Mouse (Mus musculus) thymus, postnatal 36 days (tissue): ENCODE results near the gene Bcat1.

Experiments used
- DNase-seq, 2 experiments: peaks; one replicate each; pipeline ENCODE4 v3.0.0; 2022; ENCODE audit warnings: mixed read lengths in 2 of 2

The Bcat1 gene

GRCm38 (mm10) chr6:145002094-145002936 lies 73.7 kb downstream of the Bcat1 start:
- no peak for DNase-seq

- DNase-seq, result no peak
Observed at GRCm38 (mm10) chr6:145001493-145001892, 74.5 kb downstream of the Bcat1 start.

DNA sequence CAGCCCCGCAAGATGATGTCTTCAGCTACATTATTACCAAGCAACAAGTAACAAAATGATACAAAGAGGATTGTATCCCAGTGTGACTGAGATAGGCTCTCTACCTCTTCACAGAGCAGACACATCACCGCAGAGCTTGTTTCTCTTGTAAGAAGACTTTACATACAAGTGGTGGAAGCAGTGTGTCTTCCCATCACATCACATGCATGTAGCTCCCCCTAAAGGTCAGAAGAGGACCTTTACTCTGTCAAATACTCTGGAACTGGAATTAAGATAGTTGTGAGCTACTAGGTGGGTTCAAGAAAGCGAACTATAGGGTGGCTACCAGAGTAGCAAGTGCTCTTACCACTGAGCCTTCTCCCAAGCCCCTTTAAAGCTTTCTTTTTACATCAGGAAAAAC lies 78.8 kb downstream of the Bcat1 start:
- no peak for DNase-seq

- DNase-seq, result no peak
Observed at GRCm38 (mm10) chr6:144992111-144992510, 83.9 kb downstream of the Bcat1 start.

- no peak for DNase-seq
Observed at GRCm38 (mm10) chr6:144989193-144989592, 86.8 kb downstream of the Bcat1 start.

DNA sequence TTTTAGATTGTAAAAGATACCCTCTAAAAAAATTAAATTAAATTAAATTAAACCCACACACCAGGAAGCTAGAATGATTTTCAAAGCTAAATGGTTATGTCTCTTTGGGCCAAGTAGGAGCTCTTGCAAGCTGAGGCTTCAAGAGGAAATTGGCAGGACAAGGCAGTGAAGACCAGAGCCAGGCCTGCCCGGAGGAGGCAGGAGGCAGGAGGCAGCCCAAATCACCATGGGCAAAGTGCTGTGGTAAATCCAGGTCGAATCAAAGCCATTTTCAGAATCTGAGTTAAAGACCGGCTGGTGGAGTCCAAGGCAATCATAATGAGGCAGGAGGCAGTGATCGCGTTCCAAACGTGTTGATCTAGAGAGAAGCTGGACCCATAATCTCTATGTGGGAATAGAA lies 88.3 kb downstream of the Bcat1 start:
- DNase-seq, result no peak

DNA sequence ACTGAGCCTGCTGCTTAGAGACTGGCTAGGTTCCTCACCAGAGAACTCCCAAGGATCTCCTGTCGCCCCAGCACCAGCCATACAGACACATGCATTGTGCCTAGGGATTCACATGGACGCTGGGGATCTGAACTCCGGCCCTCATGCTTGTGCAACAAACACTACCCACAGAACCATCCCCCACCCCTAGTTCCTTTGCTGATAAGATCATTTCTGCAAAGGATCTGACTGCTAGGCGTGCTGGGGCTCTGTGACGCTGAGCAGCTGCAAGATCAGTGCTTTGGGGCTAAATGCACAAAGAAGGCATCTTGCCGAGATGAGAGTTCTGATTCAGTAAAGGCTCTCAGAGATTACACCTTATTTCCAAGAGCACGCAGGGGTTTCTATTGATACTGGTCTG lies 88.8 kb downstream of the Bcat1 start:
- peak; percentile 13 to 28 for DNase-seq

DNA sequence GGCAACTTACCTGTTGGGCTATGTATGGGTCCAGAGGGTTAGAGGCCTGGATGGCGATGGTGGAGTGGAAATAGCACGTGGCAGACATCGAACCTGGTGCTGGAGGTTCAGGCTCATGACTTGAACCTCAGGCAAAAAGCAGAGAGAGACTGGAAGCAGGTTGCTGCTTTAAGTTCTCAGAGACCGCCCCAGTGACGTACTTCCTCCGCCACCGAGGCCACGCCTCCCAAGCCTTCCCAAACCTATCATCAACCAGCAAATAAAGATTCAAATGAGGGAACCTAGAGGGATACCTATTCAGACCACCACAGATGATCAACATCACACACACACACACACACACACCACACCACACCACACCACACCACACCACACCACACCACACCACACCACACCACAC lies 91.8 kb downstream of the Bcat1 start:
- DNase-seq, result no peak

DNA sequence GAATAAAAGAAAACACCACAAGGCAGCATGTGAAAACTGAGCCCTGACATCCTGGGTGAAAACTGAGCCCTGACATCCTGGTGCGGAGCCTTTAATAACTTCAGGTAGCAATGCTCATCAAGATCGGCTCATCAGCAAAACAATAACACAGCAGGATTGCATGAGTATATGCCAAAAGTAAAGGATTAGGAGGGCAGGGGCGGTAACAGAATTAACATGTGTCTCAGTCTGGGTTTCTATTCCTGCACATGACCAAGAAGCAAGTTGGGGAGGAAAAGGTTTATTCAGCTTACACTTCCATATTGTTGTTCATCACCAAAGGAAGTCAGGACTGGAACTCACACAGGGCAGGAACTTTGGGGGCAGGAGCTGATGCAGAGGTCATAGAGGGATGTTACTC lies 93.9 kb downstream of the Bcat1 start:
- no peak for DNase-seq

GRCm38 (mm10) chr6:144972351-144972750 lies 103.6 kb downstream of the Bcat1 start:
- DNase-seq, result no peak

DNA sequence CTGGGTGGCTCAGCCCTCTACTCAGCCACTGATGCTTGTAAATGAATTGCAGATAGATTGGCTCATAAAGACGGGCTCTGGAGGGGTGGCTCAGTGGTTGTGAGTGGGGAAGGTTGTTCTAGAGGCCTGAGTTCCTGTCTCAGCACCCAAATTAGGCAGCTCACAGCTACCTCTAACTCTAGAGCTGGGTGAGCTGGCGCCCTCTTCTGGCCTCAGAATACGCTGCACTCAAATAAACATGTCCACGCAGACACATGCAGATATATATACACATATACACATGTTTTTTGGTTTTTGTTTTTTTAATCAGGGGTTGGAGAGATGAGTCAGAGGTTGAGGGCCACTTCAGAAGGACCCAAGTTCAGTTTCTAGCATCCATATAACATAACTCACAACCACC lies 105.1 kb downstream of the Bcat1 start:
- DNase-seq, result peak; percentile 25 to 30

DNA sequence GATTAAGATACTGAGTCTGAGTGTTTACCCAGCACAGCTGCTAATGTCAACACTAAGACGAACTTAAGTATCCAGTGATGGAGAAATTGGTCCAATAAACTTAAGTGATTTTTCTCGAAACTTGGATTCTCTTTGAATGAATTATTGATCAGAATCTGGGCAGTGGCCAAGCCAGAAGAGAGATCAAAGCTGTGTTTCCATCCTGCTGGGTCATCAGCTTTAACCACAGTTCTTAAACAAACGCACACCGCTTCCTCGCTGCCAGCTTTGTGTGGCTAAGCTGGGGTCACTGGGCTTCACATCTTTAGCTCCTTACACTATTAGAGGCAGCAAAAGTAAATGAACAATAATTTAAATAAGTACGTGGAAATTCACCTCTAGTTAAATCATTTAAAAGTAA lies 108.4 kb downstream of the Bcat1 start:
- DNase-seq, result no peak

DNA sequence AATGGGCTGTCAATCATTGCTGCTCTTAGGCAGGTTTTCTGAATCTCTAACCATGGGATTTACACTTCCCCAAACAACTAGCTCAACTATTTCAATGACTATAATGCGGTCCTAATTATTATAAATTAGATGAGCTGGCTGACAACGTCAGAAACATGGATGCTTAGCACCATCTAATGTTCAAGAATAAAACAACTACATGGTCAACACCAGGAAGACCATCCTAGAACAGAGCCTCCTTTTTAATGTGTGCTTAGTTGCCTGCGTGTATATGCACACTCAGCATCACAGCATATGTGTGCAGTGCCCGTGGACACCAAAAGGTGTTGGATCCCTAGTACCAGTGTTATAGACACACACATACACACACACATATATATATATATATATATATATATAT lies 111.8 kb downstream of the Bcat1 start:
- DNase-seq, result no peak

DNA sequence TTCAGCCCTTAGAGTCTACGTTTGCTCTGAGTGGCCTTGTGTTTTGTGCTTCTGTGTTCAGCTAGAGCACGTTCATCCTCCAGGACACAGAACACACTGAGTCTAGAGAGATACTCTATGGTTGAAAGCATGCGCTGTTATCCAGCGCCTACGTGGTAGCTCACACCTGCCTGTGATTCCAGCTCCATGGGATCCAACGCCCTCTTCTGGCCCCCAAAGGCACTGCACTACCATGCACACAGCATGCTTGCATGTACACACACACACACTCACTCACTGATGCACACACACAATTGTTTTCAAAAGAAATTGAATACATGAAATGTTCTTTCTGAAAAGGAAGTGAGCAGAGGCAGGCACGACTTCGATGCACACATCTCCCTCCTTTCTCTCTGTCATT lies 112.8 kb downstream of the Bcat1 start:
- DNase-seq, result peak; percentile 13 to 15

DNA sequence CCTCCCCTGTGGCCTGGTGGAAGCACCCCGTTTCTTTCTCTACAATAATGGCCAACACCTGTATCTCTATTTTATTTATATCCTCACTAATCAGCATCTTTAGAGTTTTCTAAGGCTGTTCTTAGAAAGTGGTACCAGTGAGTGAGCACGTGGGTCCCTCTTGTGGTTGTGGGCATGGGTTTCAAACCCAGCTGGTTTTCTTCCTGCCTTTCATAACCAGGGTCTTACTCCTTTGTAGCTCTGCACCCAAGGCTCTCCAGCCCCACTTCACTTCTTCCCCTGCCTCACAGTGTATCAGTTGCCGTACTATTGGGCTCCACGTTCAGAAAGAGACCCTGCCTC lies 114.0 kb downstream of the Bcat1 start:
- peak; percentile 21 to 24 for DNase-seq

GRCm38 (mm10) chr6:144961253-144962012 lies 114.6 kb downstream of the Bcat1 start:
- peak; percentile 3 for DNase-seq

DNA sequence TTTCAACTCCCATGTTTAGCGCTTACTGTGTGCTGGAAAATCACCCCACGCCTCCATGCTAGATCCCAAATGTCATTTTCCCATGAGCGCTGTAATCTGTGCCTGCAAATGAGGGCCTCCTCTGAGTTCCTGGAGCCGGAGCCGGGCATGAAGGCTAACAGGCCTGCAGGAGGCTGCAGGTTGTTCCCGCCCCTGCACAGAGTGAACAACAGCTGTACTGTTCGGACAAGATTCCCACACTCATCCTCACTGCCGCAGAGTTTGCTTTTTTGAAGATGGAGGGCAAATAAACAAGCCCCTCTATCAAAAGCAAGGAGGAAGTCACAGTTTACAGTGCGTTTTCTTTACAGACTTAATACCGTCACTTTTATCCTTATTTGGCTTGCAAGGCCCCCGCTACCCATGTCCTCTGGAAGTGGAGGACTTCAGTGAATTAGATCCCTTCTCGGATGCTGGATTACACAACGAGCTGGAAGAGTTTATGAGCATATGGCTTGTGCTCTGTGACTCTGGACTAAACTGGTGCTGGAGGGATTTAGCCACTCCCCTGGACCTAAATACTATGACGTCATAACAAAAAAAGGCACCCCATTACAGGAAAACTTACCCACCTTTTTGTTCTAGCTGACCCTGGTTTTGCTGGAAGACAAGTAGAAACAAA lies 120.0 kb downstream of the Bcat1 start:
- no peak for DNase-seq

GRCm38 (mm10) chr6:144952885-144953284 lies 123.1 kb downstream of the Bcat1 start:
- no peak for DNase-seq

- DNase-seq, result no peak
Observed at GRCm38 (mm10) chr6:144944435-144945365, 131.3 kb downstream of the Bcat1 start.
